Mouse (Mus musculus) forebrain, embryonic 10.5 days (tissue): ENCODE data around the gene Pef1. TPM values are rescaled to one million over a fixed set of nuclear protein-coding genes. Genes with fewer than 3 reads are reported as not detected.

ENCODE experiments used
- DNase-seq: peaks from one replicate; pipeline ENCODE4 v3.0.0-alpha.2; 2017; ENCODE audit warnings: low spot score; ENCODE audit errors: extremely low spot score
- H3K27ac ChIP-seq: fragments of 300-500 bp; sonication (generic); 2 replicates; pipeline ENCODE4 v1.5.1; 2016; ENCODE audit warnings: mild to moderate bottlenecking
- H3K27me3 ChIP-seq: fragments of 300-500 bp; sonication (generic); 2 replicates; pipeline ENCODE4 v1.6.1; 2016; ENCODE audit warnings: mild to moderate bottlenecking; ENCODE audit not compliant: poor library complexity, severe bottlenecking
- H3K36me3 ChIP-seq: fragments of 300-500 bp; sonication (generic); replicated peaks from 2 replicates; pipeline ENCODE4 v1.6.1; 2016; ENCODE audit warnings: mild to moderate bottlenecking, moderate library complexity
- H3K4me1 ChIP-seq: fragments of 300-500 bp; sonication (generic); 2 replicates; pipeline ENCODE4 v1.6.1; 2016
- H3K4me3 ChIP-seq: fragments of 300-500 bp; sonication (generic); 2 replicates; pipeline ENCODE4 v1.5.1; 2016; ENCODE audit warnings: mild to moderate bottlenecking, moderate library complexity
- H3K9me3 ChIP-seq: fragments of 300-500 bp; sonication (generic); 2 replicates; pipeline ENCODE4 v1.6.1; 2016; ENCODE audit warnings: mild to moderate bottlenecking, moderate library complexity
- WGBS: fragments of 180-500 bp; shearing (Covaris S2); methylation state at CpG from one replicate; pipeline ENCODE4 v1.1.7; 2016; 5-methylcytosine and 5-hydroxymethylcytosine counted together
- polyA plus RNA-seq: library from polyadenylated mRNA; unstranded; fragments of >200 nt; fragmentation: Nextera tagmentation; extraction: Ambion mirVana; gene quantifications from 2 replicates; pipeline ENCODE4 v1.2.1, GENCODE M21; 2016

Pef1 gene
- polyA plus RNA-seq, 1 experiment from 2014 or later: 70.4 TPM

DNA sequence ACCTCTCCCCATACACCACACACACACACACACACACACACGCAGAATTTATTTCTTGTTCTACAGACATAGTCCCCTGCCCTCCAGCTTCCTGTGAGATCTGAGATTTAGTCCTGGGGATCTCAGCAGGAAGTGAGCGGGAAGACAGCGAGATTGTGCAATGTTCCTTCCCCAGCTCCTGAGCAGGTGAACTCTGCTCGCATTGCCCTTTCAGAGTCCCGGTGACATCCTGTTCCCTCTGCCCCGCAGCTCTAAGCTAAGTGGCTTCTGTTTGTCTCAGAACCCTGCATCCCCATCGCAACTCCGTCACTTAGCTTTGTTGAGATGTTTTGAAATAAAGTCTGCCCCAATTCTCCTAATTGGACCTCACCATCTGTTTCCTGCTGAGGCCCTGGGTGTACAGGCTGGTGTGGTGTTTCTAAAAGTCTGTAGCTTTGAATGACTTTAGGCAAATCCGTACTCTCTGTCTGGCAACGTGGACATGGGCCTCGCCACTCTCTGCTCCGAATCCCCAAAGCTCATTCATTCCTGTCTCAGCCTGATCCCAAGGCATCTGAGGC, 54.5 kb downstream of the Pef1 start:
- 79% methylated on average over 12 of the region's 12 CpGs for WGBS
- H3K27ac ChIP-seq: no peak overlapping the region
- H3K4me1 ChIP-seq: peaks cover 4% of the 10 kb centered on the region
- H3K4me3 ChIP-seq: no peak overlapping the region
- no peaks in the 10 kb centered on the region for H3K36me3 ChIP-seq
- no peak for DNase-seq
- no peaks in the 10 kb centered on the region for H3K9me3 ChIP-seq
- H3K27me3 ChIP-seq: peaks cover 44% of the 10 kb centered on the region

DNA sequence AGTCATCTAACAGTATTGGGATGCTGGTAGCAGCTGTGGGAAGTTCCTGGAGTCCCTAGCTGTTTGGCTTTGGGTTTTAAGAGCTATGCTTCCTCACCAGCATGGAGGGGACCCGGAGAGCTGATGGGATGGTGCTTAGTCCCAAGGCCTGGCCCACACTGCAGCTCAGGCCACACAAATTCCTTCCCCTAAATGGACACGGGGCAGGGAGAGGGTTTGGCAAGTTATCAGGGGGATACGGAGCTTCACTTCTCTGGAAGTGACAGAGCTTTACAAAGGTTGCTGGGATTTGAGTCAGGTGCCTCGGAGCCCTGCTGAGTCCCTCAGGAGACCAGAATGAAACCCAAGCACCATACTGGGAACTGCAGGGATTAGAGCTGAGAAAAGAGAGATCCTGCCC, 59.0 kb downstream of the Pef1 start:
- Histone ChIP-seq H3K9me3 (no peaks in the 10 kb centered on the region), H3K27ac (no peak overlapping the region), H3K36me3 (no peaks in the 10 kb centered on the region), H3K4me3 (no peak overlapping the region), H3K27me3 (peaks cover 67% of the 10 kb centered on the region), H3K4me1 (peaks cover 28% of the 10 kb centered on the region)
- DNase-seq: no peak
- WGBS: 16% methylated on average over 4 of the region's 4 CpGs

DNA sequence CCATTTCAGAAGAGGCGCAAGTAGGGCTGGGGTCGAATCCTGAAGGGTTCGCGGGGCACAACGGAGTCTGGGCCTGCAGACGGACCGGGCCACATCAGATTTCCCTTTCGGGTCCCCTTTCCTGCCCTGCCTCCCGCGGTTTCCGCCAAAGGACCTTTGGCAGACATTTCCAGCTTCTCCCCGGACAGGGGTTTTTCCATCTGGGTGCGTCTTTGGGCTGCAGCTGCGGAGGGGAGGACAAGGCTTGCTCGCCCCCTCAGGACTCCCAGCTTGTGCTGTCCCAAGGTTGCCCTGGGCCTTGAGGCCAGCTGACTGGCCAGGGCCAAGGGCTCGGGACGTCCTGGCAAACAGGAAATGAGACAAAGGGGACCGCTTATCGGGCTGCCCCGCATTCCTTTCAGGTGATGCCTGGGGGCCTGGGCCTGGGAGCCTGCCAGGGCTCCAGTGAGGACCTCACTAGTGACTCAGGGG, 61.1 kb downstream of the Pef1 start:
- Histone ChIP-seq H3K36me3 (no peaks in the 10 kb centered on the region), H3K27ac (peak overlapping the region; percentile 48; the same call in 1 of the 2 replicates), H3K9me3 (no peaks in the 10 kb centered on the region), H3K4me3 (peak overlapping the region; percentile 29), H3K4me1 (peaks cover 48% of the 10 kb centered on the region), H3K27me3 (peaks cover 88% of the 10 kb centered on the region)
- 3% methylated on average over 20 of the region's 20 CpGs for WGBS
- peak; percentile 38 for DNase-seq

DNA sequence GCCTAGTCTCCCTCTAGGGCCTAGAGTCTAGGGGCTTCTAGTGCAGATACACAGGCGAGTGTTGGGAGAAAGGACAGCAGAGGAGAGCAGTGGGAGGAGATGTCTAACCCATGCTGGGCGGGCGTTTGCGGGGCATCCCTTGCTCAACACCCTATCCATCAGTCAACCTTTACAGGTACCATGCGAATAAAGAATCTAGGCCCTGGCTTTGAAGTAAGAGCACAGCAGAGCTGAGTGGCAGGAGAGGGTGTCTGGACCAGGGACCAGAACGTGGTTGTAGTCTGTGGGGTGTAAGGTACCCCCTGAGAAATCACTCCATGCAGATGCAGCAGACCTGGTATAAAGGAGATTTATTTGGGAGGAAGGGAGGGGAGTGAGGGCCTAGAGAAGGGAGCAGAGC, 61.8 kb downstream of the Pef1 start:
- Histone ChIP-seq H3K27me3 (peaks cover 94% of the 10 kb centered on the region), H3K4me3 (no peak overlapping the region), H3K9me3 (no peaks in the 10 kb centered on the region), H3K36me3 (no peaks in the 10 kb centered on the region), H3K27ac (no peak overlapping the region), H3K4me1 (peaks cover 55% of the 10 kb centered on the region)
- DNase-seq: no peak
- WGBS: 70% methylated on average over 6 of the region's 6 CpGs

DNA sequence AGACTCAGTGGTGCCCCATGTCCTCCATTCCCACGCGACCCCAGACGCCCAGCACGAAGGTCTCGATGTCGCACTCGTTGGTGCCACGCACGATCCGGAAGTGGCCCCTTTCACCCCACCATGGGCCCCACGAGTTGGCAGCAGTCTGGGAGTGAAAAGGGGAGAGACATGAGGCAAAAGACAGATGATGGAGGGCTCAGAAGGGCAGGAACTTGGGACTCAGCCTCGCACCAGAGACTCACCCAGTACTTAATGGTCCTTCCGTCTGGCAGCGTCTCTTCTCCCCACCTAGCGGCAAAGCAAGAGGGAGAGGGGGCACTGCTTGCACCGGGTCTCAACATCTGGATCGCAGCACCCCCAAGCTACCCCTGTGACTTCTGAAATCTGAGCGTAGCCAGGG, 63.7 kb downstream of the Pef1 start:
- Histone ChIP-seq H3K9me3 (no peaks in the 10 kb centered on the region), H3K27ac (no peak overlapping the region), H3K27me3 (peaks cover 86% of the 10 kb centered on the region), H3K36me3 (no peaks in the 10 kb centered on the region), H3K4me3 (no peak overlapping the region), H3K4me1 (peaks cover 55% of the 10 kb centered on the region)
- WGBS: 79% methylated on average over 18 of the region's 18 CpGs
- DNase-seq: no peak

DNA sequence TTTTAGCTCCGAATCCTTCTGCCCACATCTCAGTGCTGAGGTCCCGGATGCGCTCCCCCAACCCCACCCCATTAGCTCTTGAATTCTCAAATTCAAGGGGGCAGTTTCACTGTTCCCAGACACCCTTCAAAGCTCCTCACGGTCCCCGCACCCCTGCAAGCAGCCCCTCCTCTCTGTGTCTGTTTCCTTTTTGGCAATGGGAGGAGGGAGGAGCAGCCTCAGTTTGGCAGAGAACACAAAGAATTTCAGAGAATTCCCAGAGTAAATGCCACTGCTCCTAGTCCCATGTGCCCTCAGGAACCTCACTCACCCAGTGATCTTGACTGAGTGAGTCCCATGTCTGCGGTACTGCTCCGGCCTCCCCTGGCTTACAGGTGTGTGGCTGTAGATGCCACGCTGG, 64.2 kb downstream of the Pef1 start:
- Histone ChIP-seq H3K4me3 (no peak overlapping the region), H3K4me1 (peaks cover 57% of the 10 kb centered on the region), H3K36me3 (no peaks in the 10 kb centered on the region), H3K9me3 (no peaks in the 10 kb centered on the region), H3K27ac (no peak overlapping the region), H3K27me3 (peaks cover 81% of the 10 kb centered on the region)
- no peak for DNase-seq
- WGBS: 77% methylated on average over 8 of the region's 8 CpGs

DNA sequence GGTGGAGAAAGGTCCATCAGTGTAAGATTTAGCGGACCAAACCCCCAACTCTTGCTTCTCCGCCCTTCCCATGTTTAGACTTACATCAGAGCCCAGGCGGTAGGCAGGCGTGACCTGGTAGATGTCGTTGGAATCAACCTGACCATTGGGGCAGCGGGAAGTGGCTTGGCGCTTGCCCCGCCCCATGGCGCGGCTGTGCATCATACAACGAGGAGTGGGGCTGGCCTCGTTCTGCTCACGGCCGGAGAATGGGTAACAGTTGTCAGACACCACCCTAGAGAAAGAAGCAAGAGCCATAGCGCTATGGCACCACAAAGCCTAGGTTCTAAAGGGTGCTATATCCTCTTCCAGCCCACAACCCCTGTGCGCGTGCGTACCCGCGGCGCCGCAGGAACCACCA, 65.0 kb downstream of the Pef1 start:
- DNase-seq: no peak

DNA sequence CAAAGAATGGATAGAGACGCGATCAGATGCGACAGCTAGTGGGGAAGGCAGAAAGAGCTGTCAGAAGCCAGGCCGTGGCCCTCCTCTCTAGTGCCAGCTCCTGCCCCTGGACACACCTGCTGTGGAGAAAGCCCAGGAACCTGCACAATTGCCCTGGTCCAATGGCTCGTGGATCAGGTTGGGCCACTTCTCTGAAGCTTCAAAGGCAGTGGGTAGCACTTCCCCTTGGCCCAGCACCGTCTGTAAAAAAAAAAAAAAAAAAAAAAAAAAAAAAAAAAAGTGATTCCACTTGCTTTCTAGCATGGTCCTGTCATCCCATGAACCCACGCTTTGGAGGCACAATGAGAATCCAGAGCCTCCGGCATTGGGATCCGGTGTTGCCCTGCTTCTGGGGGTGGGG, 65.5 kb downstream of the Pef1 start:
- H3K9me3 ChIP-seq: no peaks in the 10 kb centered on the region
- peak overlapping the region; percentile 9; the same call in 1 of the 2 replicates for H3K4me3 ChIP-seq
- H3K27ac ChIP-seq: peak overlapping the region; percentile 36; the same call in 1 of the 2 replicates
- H3K27me3 ChIP-seq: peaks cover 76% of the 10 kb centered on the region
- H3K4me1 ChIP-seq: peaks cover 58% of the 10 kb centered on the region
- no peak for DNase-seq
- 54% methylated on average over 9 of the region's 9 CpGs for WGBS
- H3K36me3 ChIP-seq: no peaks in the 10 kb centered on the region

More for the DNA sequence above, 65.0 kb downstream of the Pef1 start:
- Histone ChIP-seq H3K36me3 (no peaks in the 10 kb centered on the region), H3K9me3 (no peaks in the 10 kb centered on the region), H3K4me1 (peaks cover 59% of the 10 kb centered on the region), H3K4me3 (peak overlapping the region; percentile 9; the same call in 1 of the 2 replicates), H3K27me3 (peaks cover 76% of the 10 kb centered on the region), H3K27ac (no peak overlapping the region)
- WGBS: 46% methylated on average over 22 of the region's 22 CpGs

DNA sequence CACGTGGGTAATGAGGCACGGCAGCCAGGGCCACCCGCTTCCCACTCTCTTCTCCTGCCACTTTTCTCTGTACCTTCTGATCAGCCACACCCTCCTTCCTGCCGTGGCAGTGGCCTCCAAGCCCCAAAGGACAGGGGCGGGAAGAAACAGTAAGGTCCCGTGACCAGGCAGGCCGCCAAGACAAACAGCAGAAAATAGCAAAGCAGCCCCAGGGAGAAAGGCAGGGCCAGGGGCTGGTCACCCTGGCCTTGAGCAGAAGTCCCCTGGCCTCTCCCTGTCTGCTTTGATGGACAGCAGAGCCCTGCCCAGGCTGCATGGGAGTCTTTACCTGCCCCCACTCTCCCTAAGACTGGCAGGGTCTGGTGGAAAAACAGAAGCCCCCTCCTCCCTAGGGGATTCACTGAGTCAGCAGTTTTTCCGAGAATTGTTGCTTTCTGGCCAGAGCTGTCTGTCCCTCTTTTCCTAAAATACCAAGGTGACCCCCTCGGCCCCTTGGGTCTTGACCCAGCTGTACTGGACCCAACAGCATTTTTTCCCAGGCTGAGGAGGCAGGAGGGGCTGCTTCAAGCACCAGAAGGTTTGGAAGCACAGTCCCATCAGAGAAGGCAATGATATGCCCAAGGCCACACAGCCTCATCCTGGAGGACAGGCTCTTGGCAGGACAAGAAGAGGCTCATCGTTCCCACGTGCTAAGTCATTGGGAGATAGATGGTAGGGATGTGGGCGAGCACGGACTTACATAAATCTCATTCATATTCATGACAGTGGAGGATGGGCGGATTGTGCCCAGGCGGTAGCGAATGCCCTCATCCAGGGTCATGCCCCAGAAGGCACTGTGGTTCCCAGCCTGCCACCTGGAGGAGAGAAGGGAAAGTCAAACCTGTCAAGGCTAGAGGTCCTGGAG, 66.2 kb downstream of the Pef1 start:
- 48% methylated on average over 16 of the region's 16 CpGs for WGBS
- peaks cover 76% of the 10 kb centered on the region for H3K27me3 ChIP-seq
- H3K36me3 ChIP-seq: no peaks in the 10 kb centered on the region
- no peak for DNase-seq
- peak overlapping the region; percentile 36; the same call in 1 of the 2 replicates for H3K27ac ChIP-seq
- no peak overlapping the region for H3K4me3 ChIP-seq
- no peaks in the 10 kb centered on the region for H3K9me3 ChIP-seq
- peaks cover 56% of the 10 kb centered on the region for H3K4me1 ChIP-seq

DNA sequence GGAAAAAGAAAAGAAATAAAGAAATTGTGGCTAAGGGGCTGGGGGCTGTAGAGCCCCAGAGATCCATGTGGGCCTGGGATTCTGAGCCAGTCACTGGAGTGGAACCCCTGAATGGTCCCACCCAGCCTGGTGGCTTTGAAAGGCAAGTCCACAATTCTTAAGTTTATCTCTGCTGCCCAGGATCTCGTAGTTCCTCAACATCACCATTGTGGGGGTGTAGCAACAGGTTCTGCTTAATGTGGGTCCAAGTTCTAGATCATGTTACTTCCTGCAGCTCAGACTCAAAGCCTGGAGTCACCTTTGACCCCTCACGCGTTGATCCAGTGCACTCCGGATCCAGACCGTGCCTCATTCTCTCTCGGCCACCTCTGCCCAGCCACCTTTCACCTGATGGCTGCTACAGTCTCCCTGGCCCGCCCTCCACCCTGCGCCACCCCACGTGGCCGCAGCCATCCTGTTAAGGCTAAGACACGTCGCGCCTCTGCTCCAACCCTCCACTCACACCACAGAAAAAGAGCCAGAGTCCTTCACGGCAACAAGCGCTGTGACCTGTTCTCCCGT, 67.1 kb downstream of the Pef1 start:
- no peak overlapping the region for H3K4me3 ChIP-seq
- no peaks in the 10 kb centered on the region for H3K36me3 ChIP-seq
- H3K27me3 ChIP-seq: peaks cover 76% of the 10 kb centered on the region
- no peak for DNase-seq
- H3K27ac ChIP-seq: no peak overlapping the region
- no peaks in the 10 kb centered on the region for H3K9me3 ChIP-seq
- peaks cover 59% of the 10 kb centered on the region for H3K4me1 ChIP-seq
- 87% methylated on average over 16 of the region's 16 CpGs for WGBS

DNA sequence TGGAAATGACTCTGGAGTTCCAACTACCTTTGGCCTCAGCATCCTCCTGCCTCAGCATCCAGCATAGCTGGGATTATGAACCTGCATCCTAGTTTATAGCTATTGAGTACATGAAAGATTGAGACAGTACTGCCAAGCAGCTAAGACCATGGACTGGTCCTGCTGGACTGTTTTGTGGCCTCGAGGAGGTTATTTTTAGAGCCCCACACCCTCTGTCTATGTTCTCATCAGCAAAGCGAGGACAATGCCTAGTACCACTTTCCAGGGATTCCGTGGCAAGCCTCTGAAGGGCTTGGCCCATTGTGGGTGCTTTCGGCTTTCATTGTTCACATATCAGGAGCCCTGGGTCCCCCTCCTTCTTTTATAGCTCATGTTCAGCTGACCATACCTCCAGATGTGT, 68.0 kb downstream of the Pef1 start:
- no peaks in the 10 kb centered on the region for H3K9me3 ChIP-seq
- peaks cover 68% of the 10 kb centered on the region for H3K4me1 ChIP-seq
- H3K27ac ChIP-seq: no peak overlapping the region
- no peak overlapping the region for H3K4me3 ChIP-seq
- DNase-seq: no peak
- peaks cover 76% of the 10 kb centered on the region for H3K27me3 ChIP-seq
- H3K36me3 ChIP-seq: no peaks in the 10 kb centered on the region
- WGBS: 91% methylated on average over 4 of the region's 4 CpGs

DNA sequence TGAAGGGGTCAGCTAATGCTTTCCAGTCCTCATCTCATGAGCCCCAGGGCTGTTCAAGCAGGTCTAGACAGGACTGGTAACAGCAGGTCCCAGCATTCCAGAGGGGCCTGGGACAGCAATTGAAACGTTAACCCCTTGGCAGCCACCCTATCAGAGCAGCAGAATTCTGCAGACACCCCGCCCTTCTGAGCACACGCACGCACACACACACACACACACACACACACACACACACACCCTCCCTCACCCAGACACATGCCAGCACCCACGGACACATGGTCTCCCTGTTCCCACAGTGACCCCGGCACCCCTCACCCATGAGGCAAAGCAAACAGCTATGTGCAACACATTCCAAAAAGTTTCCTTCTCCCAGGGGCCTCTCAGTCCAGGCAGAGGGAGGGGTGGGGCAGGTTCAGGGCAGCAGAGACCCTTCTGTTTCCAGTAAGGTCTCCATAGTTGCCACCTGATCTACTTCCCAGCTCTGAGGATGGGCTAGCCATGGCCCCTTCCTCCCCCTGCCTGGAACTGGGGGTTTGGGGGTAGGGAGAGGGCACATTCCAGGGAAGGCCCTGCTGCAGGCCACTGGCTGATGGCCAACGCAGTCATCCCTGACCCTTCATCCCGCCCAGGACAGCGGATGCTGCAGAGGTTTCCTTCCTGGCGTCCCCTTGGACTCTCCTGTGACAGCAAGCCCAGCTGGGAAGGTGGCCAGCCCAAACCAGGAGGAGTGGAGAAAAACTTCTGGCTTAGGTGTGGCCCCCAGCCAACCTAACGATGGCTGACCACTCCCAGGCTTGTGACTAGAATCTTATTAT, 69.8 kb downstream of the Pef1 start:
- Histone ChIP-seq H3K27me3 (peaks cover 76% of the 10 kb centered on the region), H3K9me3 (no peaks in the 10 kb centered on the region), H3K4me3 (peak overlapping the region; percentile 27), H3K4me1 (peaks cover 73% of the 10 kb centered on the region), H3K27ac (peak overlapping the region; percentile 76), H3K36me3 (no peaks in the 10 kb centered on the region)
- peak; percentile 32 for DNase-seq
- 73% methylated on average over 11 of the region's 11 CpGs for WGBS
